Mouse (Mus musculus): Measurements from ENCODE around the gene Ptgr1.

GRCm38 (mm10) chr4:59003806-59004200, 16.9 kb upstream of the Ptgr1 start:
- TF ChIP-seq CTCF (IDR thresholded peaks at IDR 0.05; ENCODE audit: control insufficient read depth, insufficient read depth, low read length) (no peak), POLR2A (IDR thresholded peaks at IDR 0.05; ENCODE audit: borderline replicate concordance, control insufficient read depth, low read depth, low read length) (no peak)
